Mouse (Mus musculus): Measurements from ENCODE around the gene Cables2. TPM values are rescaled to one million over a fixed set of nuclear protein-coding genes. Genes with fewer than 3 reads are reported as not detected.
A peak's percentile ranks its signal among the peaks of the same experiment; 100 is the strongest.
"Not testable (repeated sequence)": the region's sequence is repeated elsewhere in the genome, so short reads cannot be mapped to it uniquely, and the experiment has no call there.

Gene Cables2
- total RNA-seq, 1 experiment from 2014 or later = 17.8 TPM

DNA sequence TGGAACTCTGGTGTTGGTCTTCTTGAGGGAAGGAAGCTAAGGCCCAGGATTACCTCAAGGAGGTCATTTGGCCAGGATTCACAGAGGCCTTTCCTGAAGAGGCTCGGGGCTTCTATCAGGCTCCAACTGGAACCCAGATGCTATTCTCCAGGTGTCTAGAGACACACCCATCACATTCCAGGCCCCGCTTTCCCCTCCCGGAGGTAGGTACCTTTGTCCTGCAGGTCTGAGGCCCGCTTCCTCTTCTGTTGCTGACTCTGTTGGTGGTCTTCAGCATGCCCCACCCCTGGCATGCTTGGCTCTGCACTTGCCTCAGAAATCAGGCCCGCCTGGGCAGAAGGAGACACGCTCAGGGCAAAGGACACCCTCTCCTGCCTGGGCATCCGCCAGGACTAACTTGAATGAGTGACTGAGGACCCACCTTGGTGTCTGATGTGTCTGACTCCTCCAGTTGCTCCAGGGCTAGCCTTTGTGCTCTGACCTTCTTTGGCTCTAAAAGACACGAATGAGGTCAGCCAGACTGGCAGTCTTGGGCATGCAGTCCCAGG lies 4.6 kb upstream of the Cables2 start:
- no peak for DNase-seq

- DNase-seq = peak; percentile 28
Measured at GRCm38 (mm10) chr2:180276851-180277259, 3.6 kb upstream of the Cables2 start.

DNA sequence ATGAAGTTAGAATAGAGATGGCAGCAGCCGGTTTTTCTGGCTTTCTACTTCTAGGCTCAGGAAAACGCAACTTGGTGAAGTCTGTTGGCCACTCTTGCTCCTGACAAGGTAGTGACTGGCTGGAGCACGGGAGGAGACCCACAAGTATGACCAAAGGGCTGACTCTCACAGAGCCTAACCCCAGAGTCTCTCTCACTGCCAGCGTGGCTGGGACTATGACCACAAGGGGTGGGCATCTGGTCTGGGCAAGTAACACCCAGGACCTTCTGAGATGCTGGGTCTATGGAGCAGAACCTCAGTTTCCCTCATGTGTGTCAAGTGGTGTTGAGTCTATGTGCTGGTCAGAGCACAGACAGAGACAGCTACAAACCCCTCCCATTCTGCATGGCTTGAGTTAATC lies 3.1 kb upstream of the Cables2 start:
- no peak for DNase-seq

- DNase-seq = peak; percentile 88
Measured at GRCm38 (mm10) chr2:180275836-180276235, 2.5 kb upstream of the Cables2 start.

GRCm38 (mm10) chr2:180274523-180274922 lies 1.2 kb upstream of the Cables2 start:
- DNase-seq = no peak

DNA sequence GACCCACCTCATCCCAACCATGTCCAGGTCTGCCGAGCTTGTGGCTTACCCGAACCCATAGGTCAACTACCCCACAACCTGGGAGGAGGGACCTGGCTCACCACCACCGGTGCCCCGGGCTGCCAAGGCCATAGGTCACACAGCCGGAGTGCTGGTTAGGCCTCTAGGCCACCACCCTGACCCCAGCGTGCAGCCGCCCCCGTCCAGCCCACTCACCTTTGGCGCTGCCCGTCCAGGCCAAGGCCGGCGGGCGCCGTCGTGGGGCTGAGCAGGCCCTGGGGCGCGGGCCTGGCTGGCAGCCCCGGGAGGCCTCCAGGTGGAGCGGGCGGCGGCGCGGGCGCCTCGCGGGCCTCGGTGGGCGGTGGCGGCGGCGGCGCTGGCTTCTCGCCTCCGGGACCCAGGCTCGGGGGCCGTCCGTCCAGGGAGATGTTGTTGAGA lies 393 bp downstream of the Cables2 start:
- no peak for DNase-seq

DNA sequence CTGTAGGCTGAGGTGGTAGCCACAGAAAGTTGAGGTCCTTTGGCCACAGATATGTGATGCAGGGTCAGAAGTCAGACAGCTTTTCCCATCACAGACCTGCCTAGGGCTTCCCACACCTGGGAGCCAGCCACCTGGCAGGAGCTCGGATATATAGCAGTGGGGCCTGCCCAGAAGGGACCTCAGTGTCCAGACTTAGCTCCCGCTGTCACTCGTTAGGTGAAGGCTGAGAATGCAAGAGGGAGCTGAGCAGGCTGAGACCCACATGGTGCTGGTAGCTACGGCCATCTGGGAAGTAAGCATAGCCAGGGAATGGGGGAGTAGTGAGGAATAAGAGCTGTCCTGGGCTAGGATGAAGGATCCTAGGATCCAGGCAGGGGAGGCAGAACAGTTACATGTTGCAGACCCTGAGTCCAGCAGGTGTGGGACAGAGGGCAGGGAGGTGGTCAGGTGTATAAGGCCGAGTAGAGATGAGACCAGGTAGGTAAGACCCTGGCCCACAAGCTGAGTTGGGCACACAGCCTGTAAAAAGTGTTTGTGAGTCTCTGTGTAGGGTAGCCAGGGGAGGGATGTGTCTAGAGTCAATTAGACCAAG lies 1.4 kb downstream of the Cables2 start:
- no peak for DNase-seq

- DNase-seq = no peak
Measured at GRCm38 (mm10) chr2:180270537-180271255, 2.6 kb downstream of the Cables2 start.

DNA sequence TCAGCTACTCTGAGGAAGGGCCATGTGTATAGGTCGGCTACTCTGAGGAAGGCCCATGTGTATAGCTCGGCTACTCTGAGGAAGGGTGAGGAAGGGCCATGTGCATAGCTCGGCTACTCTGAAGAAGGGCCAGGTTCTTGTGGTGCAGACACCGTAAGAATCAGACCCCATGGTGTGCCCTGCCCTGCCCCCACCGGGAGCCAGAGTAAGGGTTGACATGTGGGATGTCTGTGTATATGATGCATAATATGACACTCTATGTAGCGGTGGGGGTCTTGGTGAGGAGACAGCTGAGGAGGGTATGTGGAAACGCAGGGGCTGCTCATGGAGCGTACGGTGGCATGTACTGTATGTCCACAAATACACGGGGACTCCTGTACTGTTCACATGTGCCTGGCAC lies 4.0 kb downstream of the Cables2 start:
- no peak for DNase-seq

DNA sequence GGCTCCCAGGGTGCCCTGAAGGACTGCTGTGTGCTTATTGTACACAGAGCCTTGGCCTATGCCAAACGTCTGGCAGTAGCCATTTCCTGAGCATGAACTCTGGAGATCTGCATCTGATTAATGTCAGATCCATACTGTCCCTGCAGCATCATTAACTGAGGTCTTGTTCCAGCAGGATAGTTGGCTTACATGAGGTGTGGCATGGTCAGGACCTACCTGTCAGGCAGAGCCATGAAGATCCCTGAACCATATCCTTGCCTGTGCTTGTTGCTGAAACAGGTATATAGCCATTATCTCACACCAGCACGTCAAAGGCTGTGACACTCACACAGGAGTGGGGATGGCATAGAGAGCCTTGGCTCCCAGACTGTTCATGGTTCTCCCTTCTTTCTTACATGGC lies 5.3 kb downstream of the Cables2 start:
- DNase-seq = no peak

- DNase-seq = peak; percentile 29
Measured at GRCm38 (mm10) chr2:180262891-180263290, 10.4 kb downstream of the Cables2 start.

- no peak for DNase-seq
Measured at GRCm38 (mm10) chr2:180262441-180262840, 10.9 kb downstream of the Cables2 start.

- no peak for DNase-seq
Measured at GRCm38 (mm10) chr2:180261901-180262300, 11.4 kb downstream of the Cables2 start.

GRCm38 (mm10) chr2:180260610-180261480 lies 12.5 kb downstream of the Cables2 start:
- DNase-seq = no peak

- DNase-seq = peak; percentile 50
Measured at GRCm38 (mm10) chr2:180259826-180260609, 13.3 kb downstream of the Cables2 start.

GRCm38 (mm10) chr2:180258951-180259484 lies 14.3 kb downstream of the Cables2 start:
- not testable (repeated sequence) for DNase-seq

DNA sequence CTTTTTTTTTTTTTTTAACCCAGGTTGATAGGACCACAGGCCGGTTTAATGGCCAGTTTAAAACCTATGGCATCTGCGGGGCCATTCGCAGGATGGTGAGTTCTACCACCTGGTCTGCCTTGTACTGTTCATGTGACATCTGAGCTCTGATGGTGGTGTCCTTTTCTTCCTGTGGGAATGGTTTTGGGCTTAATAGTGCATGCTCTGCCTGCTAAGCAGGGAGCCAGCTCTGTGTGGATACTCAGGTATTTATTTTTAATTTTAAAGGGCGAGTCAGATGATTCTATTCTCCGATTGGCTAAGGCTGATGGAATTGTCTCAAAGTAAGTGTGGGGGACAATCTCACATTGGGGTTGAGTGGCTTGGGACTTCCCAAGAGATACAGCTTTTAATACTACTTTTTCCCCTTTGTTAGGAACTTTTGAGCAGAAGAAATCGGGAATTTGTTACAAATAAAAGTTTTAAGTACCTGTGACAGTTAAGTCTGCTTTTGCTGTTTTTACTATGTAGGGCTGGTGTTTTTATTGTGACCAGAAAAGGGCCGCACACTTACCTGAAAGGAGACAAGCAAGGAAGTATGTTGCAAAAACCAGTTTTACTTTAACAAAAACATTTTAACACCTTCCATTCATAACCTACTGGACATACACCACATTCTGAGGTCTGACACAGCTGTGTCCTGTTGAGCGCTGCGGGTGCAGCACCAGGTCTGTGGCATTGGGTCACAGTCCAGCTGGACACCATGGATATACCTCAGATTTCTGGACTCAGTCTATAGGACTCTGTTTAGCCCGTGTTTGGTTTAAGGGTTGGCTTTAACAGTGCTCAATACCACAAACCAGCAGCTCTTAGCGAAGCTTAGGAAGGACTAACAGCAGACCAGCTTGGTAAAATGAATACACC lies 15.1 kb downstream of the Cables2 start:
- no peak for DNase-seq

- DNase-seq = peak; percentile 98
Measured at GRCm38 (mm10) chr2:180257001-180257521, 16.2 kb downstream of the Cables2 start, which contains the start of gene Rps21. Gene Rps21 (plus strand): TSS chr2:180257377.

DNA sequence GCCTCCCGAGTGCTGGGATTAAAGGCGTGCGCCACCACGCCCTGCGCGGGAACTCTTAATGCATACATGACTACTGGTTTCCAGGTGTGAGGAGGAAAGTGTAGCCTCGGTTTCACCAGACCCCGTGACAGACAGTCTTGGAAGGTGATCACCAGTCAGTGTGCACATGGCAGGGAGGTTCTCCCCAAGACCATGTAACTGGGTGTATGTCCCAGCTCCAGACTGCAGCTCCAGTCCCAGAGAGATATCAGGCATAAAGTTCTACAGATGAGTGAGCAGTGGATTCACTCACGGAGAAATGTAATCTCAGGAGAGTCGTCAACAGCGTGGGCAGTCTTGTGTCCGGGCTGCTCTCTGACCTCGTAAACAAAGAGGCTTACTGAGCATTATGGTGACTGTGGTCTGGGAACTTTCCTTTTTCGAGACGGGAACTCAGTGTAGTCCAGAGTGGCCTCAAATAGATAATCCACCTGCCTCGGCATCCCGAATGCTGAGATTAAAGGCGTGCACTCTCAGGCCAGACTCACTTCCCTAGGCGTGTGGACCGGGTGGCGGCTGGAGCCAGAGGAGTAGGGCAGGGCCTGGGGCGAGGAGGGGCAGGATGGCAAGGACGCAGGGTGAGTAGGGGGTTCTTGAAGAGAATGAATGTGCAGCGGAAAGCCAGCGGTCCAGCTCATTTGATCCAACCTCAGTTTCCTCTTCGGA lies 16.8 kb downstream of the Cables2 start:
- no peak for DNase-seq
